Mouse (Mus musculus): ENCODE results near the gene March8. TPM values are rescaled to one million over a fixed set of nuclear protein-coding genes. Genes with fewer than 3 reads are reported as not detected.

The March8 gene
- total RNA-seq, 4 experiments from 2014 or later, result 51.9 to 59.2 (median 55.7) TPM

Other genes with a start within 250 kb of the March8 start
- 10 to 100 TPM; 80.2 to 90.1 (median 85.2) TPM for gene Tmcc1, start 144.5 kb upstream of the March8 start, total RNA-seq (2022)
- 100 to 1,000 TPM in 3 of 4 experiments, 10 to 100 TPM in 1; 95.9 to 121 (median 112) TPM for gene Washc2, start 130.0 kb upstream of the March8 start, total RNA-seq (2022)
- 10 to 100 TPM in 2 of 4 experiments, 1 to 10 TPM in 2; 6.1 to 10.5 (median 9.0) TPM for gene Zfand4, start 73.8 kb upstream of the March8 start, total RNA-seq (2022)
- 1 to 10 TPM; 1.4 to 5.7 (median 3.8) TPM for gene Alox5, start 123.2 kb downstream of the March8 start, total RNA-seq (2022)
- not detected for gene Olfr211, start 151.1 kb downstream of the March8 start, total RNA-seq (2022)
- gene Olfr212, start 168.5 kb downstream of the March8 start, total RNA-seq (2022), result under 1 TPM in 1 of 4 experiments, not detected in 3; 0.12 TPM
- not detected for gene Olfr213, start 200.4 kb downstream of the March8 start, total RNA-seq (2022)
- 1 to 10 TPM; 1.7 to 3.0 (median 2.6) TPM for gene Gm5580, start 213.1 kb downstream of the March8 start, total RNA-seq (2022)
- gene Olfr214, start 216.2 kb downstream of the March8 start, total RNA-seq (2022), result not detected
- not detected for gene Olfr215, start 246.2 kb downstream of the March8 start, total RNA-seq (2022)

Data from layer of hippocampus, adult 8-10 months (tissue).